Mouse (Mus musculus): ENCODE measurements at regions not wholly inside any gene's neighbourhood (a gene's known extent, or its start where the extent isn't known, plus 50 kb on each side); places are given as distances from the start of the nearest gene placed in this dataset.

DNA sequence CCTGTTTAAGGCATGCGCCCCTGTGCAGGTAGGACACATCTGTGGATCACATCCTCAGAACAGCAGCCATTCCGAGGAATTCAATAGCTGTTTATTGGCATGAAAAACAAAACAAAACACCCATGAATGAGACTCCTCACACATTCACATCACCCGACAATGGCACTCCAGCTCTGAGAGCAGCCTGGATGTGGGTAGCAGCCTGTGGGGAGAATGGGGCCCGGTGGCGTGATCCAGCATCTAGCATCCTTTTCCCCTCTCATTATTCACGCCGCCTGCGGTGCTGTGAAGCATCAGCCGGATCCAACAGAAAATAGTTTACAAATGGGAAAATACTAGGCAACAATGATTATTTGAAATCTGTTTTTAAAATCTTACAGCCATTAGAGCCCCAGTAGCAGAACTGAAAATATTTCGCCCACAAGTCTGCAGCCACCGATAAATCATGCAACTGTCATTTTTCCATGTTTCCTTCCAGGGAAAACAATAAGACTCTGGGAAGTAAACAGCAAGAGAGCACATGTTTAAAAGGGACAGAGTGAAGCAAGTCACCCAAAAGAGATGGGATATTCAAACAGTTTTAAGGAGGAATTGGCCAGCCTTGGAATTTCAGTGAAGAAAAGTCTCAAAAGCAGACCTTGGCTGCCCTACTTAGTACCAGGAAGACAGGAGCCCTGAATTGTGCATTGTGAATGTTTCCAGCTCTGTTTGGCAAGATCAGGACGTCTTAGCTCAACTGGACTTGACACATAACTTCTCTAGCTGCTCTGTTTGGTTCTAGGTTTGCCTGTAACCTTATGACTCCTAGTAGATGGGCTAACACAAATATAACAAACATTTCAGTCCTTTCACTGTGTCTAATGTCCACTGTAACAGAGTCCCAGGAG is 50.2 kb upstream of the Arntl start:
- in situ Hi-C loops (cut with MboI, MseI): no loop called here

All from T-helper 2 cell (primary cell).